Mouse (Mus musculus) urinary bladder, adult 2 months (tissue): ENCODE data around the gene Gstk1. TPM values are rescaled to one million over a fixed set of nuclear protein-coding genes. Genes with fewer than 3 reads are reported as not detected.

Experiments used
- DNase-seq: peaks from one replicate; pipeline ENCODE4 v3.0.0; 2022; ENCODE audit warnings: low spot score
- polyA plus RNA-seq: library from polyadenylated mRNA; depleted of rRNA; stranded (reverse); fragments of >200 nt; gene quantifications from 2 replicates; pipeline ENCODE4 v1.2.3, GENCODE M21; 2012; rRNA removed

Gstk1 gene
- 34.1 and 35.8 TPM in 2 replicates for polyA plus RNA-seq

GRCm38 (mm10) chr6:42245711-42246353, at the start of gene Gstk1:
Gene Gstk1, plus strand, starts transcription at chr6:42245935.
- peak; percentile 48 for DNase-seq

GRCm38 (mm10) chr6:42197710-42198109, 48.0 kb upstream of the Gstk1 start:
- no peak for DNase-seq

GRCm38 (mm10) chr6:42199498-42199897, 46.2 kb upstream of the Gstk1 start:
- no peak for DNase-seq

- DNase-seq = no peak
Measured at GRCm38 (mm10) chr6:42215028-42215427, 30.7 kb upstream of the Gstk1 start, which contains the start of gene Tas2r144. Gene Tas2r144, plus strand, starts transcription at chr6:42215328.

- DNase-seq = no peak
Measured at GRCm38 (mm10) chr6:42222286-42222685, 23.4 kb upstream of the Gstk1 start.

GRCm38 (mm10) chr6:42225046-42225445, 20.7 kb upstream of the Gstk1 start:
- DNase-seq = no peak

GRCm38 (mm10) chr6:42227240-42228101, 18.3 kb upstream of the Gstk1 start:
- no peak for DNase-seq

- no peak for DNase-seq
Measured at GRCm38 (mm10) chr6:42229610-42230009, 16.1 kb upstream of the Gstk1 start.

GRCm38 (mm10) chr6:42231191-42231590, 14.5 kb upstream of the Gstk1 start:
- no peak for DNase-seq

- no peak for DNase-seq
Measured at GRCm38 (mm10) chr6:42237276-42237805, 8.4 kb upstream of the Gstk1 start.

GRCm38 (mm10) chr6:42241311-42242045, 4.3 kb upstream of the Gstk1 start:
- no peak for DNase-seq

- DNase-seq = no peak
Measured at GRCm38 (mm10) chr6:42247173-42247572, 1.4 kb downstream of the Gstk1 start.

GRCm38 (mm10) chr6:42247981-42248380, 2.2 kb downstream of the Gstk1 start:
- no peak for DNase-seq

GRCm38 (mm10) chr6:42251791-42252190, 6.1 kb downstream of the Gstk1 start:
- no peak for DNase-seq

- no peak for DNase-seq
Measured at GRCm38 (mm10) chr6:42253103-42253502, 7.4 kb downstream of the Gstk1 start.

- no peak for DNase-seq
Measured at GRCm38 (mm10) chr6:42257303-42257863, 11.6 kb downstream of the Gstk1 start.

GRCm38 (mm10) chr6:42260430-42260829, 14.7 kb downstream of the Gstk1 start:
- DNase-seq = no peak

- no peak for DNase-seq
Measured at GRCm38 (mm10) chr6:42261524-42262170, 15.9 kb downstream of the Gstk1 start, which contains the start of gene Tmem139. Gene Tmem139, plus strand, starts transcription at chr6:42261970.

GRCm38 (mm10) chr6:42264626-42265312, 19.0 kb downstream of the Gstk1 start, which contains the start of gene Casp2:
Gene Casp2, plus strand, starts transcription at chr6:42264985.
- peak; percentile 97 for DNase-seq
